Mouse (Mus musculus) thymus, adult 2 months (tissue): ENCODE data around the gene Thy1. TPM values are rescaled to one million over a fixed set of nuclear protein-coding genes. Genes with fewer than 3 reads are reported as not detected.

Source experiments
- DNase-seq: peaks from one replicate; pipeline ENCODE4 v3.0.0; 2021
- H3K27ac ChIP-seq: fragments of 200-500 bp; 2 replicates; pipeline ENCODE4 v1.5.1; 2012; ENCODE audit warnings: low read length, control low read depth; ENCODE audit not compliant: control insufficient read depth, insufficient read depth
- H3K27me3 ChIP-seq: fragments of 200-500 bp; 2 replicates; pipeline ENCODE4 v1.6.1; 2012; ENCODE audit warnings: mild to moderate bottlenecking, low read length, moderate library complexity, mixed read lengths; ENCODE audit not compliant: control insufficient read depth, insufficient read depth
- H3K36me3 ChIP-seq: fragments of 200-500 bp; 2 replicates; pipeline ENCODE4 v1.6.1; 2012; ENCODE audit warnings: mild to moderate bottlenecking, low read length, moderate library complexity; ENCODE audit not compliant: control insufficient read depth, insufficient read depth
- H3K4me1 ChIP-seq: fragments of 200-500 bp; replicated peaks from 2 replicates; pipeline ENCODE4 v1.6.1; 2012; ENCODE audit warnings: low read length; ENCODE audit not compliant: control insufficient read depth, insufficient read depth
- H3K4me3 ChIP-seq: fragments of 200-500 bp; 2 replicates; pipeline ENCODE4 v1.5.1; 2012; ENCODE audit warnings: mild to moderate bottlenecking, low read length, control low read depth, moderate library complexity; ENCODE audit not compliant: control insufficient read depth, insufficient read depth
- CTCF ChIP-seq: fragments of 200-500 bp; IDR thresholded peaks from 2 replicates; pipeline ENCODE4 v1.5.1; 2012; ENCODE audit warnings: mild to moderate bottlenecking, control low read depth, low read length, moderate library complexity, borderline replicate concordance; ENCODE audit not compliant: control insufficient read depth, poor library complexity, insufficient read depth; ENCODE audit errors: extremely low read depth
- POLR2A ChIP-seq: fragments of 200-500 bp; IDR thresholded peaks from 2 replicates; pipeline ENCODE4 v1.6.1; 2012; ENCODE audit warnings: mild to moderate bottlenecking, low read length, control low read depth, moderate library complexity; ENCODE audit not compliant: control insufficient read depth, poor library complexity, insufficient read depth; ENCODE audit errors: extremely low read depth
- WGBS: fragments of 180-500 bp; shearing (Covaris S2); methylation state at CpG from one replicate; pipeline ENCODE4 v1.1.7; 2018; 5-methylcytosine and 5-hydroxymethylcytosine counted together
- polyA plus RNA-seq: library from polyadenylated mRNA; depleted of rRNA; stranded (reverse); fragments of >200 nt; gene quantifications from 2 replicates; pipeline ENCODE4 v1.2.3, GENCODE M21; 2012

The Thy1 gene
- polyA plus RNA-seq, 1 experiment = 3,478 TPM

DNA sequence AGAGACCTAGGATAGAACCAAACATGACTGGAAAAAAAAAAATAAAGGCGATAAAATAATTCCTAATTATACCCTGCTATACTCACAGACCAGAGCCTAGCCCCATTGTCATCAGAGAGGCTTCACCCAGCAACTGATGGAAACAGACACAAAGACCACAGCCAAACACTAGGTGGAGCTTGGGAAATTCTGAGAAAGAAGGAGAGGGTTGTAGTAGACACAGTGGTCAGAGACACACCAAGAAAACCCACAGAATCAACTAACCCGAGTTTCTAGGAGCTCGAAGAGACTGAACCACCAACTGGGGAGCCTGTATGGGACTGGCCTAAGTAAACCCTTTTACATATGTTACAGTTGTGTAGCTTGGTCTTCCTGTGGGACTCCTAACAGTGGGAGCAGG is 32.3 kb upstream of the Thy1 start:
- TF ChIP-seq POLR2A (no peak), CTCF (no peak)
- no peaks in the 10 kb centered on the region for H3K36me3 ChIP-seq
- peak overlapping the region; percentile 99 for H3K27ac ChIP-seq
- no peak for DNase-seq
- H3K4me3 ChIP-seq = peak overlapping the region; percentile 21
- H3K4me1 ChIP-seq = peaks cover 48% of the 10 kb centered on the region
- WGBS = 28% methylated on average over 3 of the region's 3 CpGs
- H3K27me3 ChIP-seq = no peaks in the 10 kb centered on the region

DNA sequence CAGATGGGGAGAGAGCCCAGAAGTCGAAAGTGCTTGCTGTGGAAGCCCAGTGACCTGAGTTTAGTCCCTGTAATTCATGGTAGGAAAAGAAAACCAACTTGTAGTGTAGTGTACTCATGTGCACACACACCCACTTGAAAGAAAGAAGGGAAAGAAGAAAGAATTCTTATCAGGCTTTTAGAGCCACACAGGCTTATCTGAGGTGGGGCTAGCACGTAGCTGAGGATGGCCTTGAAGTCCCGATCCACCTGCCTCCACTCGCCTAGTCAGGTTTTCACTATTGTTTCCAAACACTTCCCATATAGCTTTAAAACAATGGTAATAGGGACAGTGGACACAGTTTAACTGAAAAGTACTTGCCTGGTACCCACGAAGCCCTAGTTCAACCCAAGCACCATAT is 31.5 kb upstream of the Thy1 start:
- no peak for DNase-seq
- WGBS = 14% methylated on average over 5 of the region's 5 CpGs
- no peaks in the 10 kb centered on the region for H3K36me3 ChIP-seq
- no peaks in the 10 kb centered on the region for H3K27me3 ChIP-seq
- peak overlapping the region; percentile 99 for H3K27ac ChIP-seq
- peaks cover 53% of the 10 kb centered on the region for H3K4me1 ChIP-seq
- no peak for TF ChIP-seq POLR2A
- no peak for TF ChIP-seq CTCF
- no peak overlapping the region for H3K4me3 ChIP-seq

DNA sequence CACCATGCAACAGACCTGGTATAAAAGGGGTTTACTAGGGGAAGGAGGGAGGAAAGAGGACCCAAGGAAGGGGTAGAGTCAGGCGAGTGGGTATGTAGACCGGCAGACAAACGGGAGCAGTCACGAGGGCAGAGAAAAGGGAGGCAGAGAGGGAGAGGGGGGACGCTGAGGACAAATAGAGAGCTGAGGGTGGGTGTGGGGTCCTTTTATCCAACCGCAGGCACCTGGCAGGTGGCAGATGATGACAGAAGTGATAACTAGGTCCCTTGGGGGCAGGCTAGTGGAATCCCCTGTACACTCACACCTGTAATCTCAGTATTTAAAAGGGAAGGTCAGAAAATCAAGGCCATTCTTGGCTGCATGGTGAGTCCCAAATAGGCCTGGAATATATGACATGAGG is 31.0 kb upstream of the Thy1 start:
- Histone ChIP-seq H3K4me3 (no peak overlapping the region), H3K4me1 (peaks cover 53% of the 10 kb centered on the region), H3K27ac (peak overlapping the region; percentile 99), H3K36me3 (no peaks in the 10 kb centered on the region), H3K27me3 (no peaks in the 10 kb centered on the region)
- no peak for TF ChIP-seq CTCF
- TF ChIP-seq POLR2A = no peak
- 9% methylated on average over 6 of the region's 6 CpGs for WGBS
- DNase-seq = peak; percentile 84

DNA sequence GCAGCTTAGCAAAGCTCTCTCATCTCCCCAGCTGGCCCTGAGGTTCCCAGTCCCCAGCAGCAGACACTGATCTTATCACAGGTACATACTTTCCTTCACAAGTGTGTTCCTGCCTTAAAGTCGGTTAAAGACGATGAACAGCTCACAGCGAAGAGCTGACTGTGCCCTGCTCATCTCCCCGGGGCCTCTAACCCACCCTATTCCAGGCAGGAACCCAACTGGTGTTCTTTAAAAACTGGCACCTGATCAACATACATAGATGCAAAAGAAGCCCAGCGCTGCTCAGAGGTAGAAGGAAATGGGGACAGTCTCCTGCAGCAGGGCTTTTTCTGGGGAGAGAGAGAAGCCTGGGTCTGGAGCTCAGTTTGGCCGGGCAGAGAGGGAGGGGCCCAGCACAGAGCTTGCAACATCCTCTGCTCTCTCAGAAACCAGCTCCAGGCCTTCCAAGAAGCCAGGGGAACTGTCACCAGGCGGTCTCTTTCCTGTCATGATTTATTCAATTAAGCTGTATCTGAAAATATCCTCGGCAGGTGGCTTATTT is 30.4 kb upstream of the Thy1 start:
- peaks cover 59% of the 10 kb centered on the region for H3K4me1 ChIP-seq
- H3K27me3 ChIP-seq = no peaks in the 10 kb centered on the region
- H3K27ac ChIP-seq = peak overlapping the region; percentile 99
- no peaks in the 10 kb centered on the region for H3K36me3 ChIP-seq
- TF ChIP-seq POLR2A (peak; percentile 45; the same call in 1 of the 2 replicates), CTCF (no peak)
- DNase-seq = peak; percentile 59
- peak overlapping the region; percentile 51 for H3K4me3 ChIP-seq
- WGBS = 2% methylated on average over 8 of the region's 8 CpGs

DNA sequence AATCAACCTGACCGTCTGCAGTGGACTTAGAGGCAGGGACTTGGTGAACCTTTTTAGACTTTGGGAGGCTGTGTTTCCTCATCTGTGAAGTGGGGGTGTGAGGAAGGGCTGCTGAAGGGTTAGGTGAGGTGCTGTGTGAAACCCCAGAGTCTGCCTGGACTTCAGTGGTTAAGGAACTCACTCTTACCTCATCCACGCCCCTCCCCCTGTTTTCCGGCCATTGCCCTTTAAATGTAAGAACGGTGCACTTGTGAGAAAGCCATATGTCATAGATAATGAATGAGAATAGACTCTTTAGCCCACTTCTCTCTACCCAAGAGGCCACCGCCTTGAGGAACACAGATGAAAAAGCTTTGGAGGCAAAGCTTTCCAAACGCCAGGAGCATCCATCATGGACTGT is 29.4 kb upstream of the Thy1 start:
- Histone ChIP-seq H3K27ac (peak overlapping the region; percentile 99), H3K27me3 (no peaks in the 10 kb centered on the region), H3K36me3 (no peaks in the 10 kb centered on the region), H3K4me1 (peaks cover 61% of the 10 kb centered on the region), H3K4me3 (peak overlapping the region; percentile 51)
- DNase-seq = no peak
- TF ChIP-seq POLR2A (no peak), CTCF (no peak)
- WGBS = 31% methylated on average over 6 of the region's 6 CpGs

DNA sequence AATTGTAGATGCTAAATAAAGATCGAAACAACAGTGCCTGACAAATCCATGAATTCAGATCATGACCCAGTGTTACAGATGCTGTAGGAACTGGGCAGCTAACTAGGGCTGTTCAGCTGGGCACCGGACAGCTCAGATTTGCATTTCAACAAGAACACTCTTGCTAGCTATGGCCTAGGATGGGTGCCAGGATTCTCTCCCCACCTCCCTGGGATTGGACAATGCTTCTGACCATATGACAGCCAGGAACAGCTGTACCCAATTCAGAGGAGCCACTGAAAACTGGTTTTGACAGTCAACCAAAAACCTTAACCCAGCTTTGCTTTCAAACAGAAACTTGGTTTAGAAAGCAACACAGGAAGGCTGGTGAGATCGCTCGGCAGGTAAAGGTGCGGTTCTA is 26.9 kb upstream of the Thy1 start:
- Histone ChIP-seq H3K27me3 (no peaks in the 10 kb centered on the region), H3K27ac (peak overlapping the region; percentile 73), H3K4me1 (peaks cover 69% of the 10 kb centered on the region), H3K36me3 (no peaks in the 10 kb centered on the region), H3K4me3 (no peak overlapping the region)
- DNase-seq = no peak
- WGBS = 79% methylated on average over 5 of the region's 5 CpGs
- no peak for TF ChIP-seq POLR2A
- no peak for TF ChIP-seq CTCF

DNA sequence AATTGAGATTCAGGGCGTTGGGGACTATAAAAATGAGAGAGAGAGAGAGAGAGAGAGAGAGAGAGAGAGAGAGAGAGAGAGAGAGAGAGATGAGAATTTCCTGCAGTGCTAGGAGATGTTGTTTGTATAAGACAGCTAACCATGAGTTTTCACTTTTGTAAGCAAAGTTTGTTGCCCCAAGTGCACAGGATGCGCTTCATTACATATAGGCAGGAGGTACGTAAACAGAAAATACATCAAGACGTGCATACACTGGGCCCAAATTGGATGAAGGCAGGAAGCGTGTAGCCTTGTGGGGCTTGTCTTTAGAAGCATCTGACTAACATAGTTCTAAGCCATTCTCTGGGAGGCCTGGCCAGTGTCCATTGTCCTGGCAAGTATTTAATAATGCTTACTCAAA is 25.3 kb upstream of the Thy1 start:
- Histone ChIP-seq H3K27ac (peak overlapping the region; percentile 80), H3K4me1 (peaks cover 66% of the 10 kb centered on the region), H3K36me3 (no peaks in the 10 kb centered on the region), H3K4me3 (no peak overlapping the region), H3K27me3 (no peaks in the 10 kb centered on the region)
- TF ChIP-seq CTCF = no peak
- TF ChIP-seq POLR2A = no peak
- no peak for DNase-seq
- WGBS = 50% methylated on average over 5 of the region's 5 CpGs
